Mouse (Mus musculus) liver, adult (tissue): ENCODE measurements at regions not wholly inside any gene's neighbourhood (a gene's known extent, or its start where the extent isn't known, plus 50 kb on each side); places are given as distances from the start of the nearest gene placed in this dataset.

ENCODE experiments used
- GATA4 ChIP-seq: IDR thresholded peaks from 2 replicates; pipeline ENCODE4 v1.6.1; 2014; ENCODE audit warnings: mild to moderate bottlenecking, low read length; ENCODE audit not compliant: insufficient replicate concordance

DNA sequence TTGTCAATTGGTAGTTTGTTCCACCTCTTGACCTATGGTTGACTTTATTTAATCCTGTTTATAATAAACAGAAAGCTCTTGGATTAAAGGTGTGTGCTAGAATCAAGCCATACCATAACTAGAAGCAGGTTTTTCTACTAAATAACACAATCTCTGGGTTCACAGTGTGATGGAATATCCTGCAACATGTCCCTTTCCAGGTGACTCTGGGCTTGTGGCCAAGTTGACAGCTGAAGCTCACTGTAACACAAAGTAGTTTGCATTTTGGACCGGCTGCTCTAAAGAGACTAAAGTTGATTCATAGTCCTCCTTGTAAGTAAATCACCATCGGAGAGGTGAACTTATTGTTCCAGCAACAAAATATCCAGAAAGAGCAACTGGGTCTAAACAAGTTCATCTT, 149.3 kb upstream of the Kctd3 start:
- TF ChIP-seq GATA4: no peak

GRCm38 (mm10) chr1:189154376-189154775, 146.7 kb upstream of the Kctd3 start:
- TF ChIP-seq GATA4: no peak

GRCm38 (mm10) chr1:189153150-189153549, 145.5 kb upstream of the Kctd3 start:
- no peak for TF ChIP-seq GATA4

DNA sequence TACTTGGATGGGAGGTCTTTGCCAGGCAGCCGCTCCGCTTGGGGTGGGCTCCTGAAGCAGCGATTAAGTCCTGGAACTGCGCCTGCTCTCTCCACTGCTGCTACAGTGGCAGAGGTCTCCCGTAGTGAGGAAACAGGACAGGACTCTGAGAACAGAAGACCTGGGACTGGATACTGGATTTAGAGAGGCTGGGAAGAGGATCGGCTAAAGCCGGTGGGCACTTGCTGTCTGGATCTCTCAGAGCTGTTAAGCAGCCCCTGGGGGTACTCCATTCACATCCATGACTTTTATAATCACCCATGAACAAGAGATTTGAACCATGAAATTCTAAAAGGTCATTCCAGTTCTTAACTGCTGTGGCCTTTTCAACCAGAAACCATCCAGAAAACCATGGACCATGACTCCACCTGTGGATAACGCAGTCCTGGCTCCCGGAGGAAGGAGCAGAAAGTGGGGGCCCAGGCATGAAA, 135.4 kb upstream of the Kctd3 start:
- no peak for TF ChIP-seq GATA4

- no peak for TF ChIP-seq GATA4
Observed at GRCm38 (mm10) chr1:189142551-189142950, 134.9 kb upstream of the Kctd3 start.

DNA sequence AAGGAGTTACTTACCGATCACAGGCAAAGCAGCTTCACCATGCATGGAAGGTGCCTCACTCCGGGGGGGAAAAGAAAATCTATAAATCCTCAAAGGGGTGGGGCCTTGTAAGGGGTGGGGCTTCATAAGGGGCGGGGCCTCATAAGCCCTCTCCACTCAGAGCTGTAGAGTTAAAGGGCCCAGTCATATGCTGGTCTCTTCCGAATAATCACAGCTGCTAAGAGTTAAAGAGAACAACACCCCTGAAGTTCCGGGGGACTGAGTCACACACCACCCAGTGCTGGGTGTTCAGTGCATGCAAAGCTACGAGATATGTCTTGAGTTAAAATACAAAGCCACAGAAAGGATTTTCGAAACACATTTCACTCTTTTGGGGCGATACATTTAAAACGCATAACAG, 134.1 kb upstream of the Kctd3 start:
- no peak for TF ChIP-seq GATA4

DNA sequence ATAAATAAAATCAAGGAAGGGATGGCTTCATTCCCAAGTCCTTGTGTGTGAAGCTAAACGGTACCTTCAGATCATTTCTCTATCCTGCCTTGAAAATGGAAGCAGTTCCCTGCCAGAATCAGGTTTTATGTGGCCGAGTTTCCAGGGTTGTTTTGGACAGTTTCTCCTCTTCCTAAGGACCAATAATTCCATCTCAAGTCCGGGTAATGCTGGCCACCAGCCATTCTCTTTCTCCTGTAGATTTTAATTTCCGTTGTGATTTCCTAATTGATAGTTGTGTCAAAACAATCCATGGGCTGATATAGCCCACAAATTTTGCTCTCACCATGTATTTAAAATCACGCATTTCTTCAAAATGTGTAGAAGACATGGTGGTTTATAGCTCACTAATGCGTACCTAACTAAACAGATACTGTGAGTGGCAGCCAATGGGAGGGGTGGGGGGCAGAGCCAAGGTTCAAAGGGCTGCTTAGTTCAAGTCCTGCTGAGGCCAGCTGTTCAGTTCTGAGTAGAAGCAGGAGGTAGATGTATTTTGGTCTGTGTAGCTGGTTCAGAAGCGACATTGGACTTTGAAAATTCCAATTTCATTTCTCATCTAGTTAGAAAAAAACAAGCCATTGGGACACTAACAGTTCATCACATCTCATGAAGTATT, 129.2 kb upstream of the Kctd3 start:
- no peak for TF ChIP-seq GATA4

DNA sequence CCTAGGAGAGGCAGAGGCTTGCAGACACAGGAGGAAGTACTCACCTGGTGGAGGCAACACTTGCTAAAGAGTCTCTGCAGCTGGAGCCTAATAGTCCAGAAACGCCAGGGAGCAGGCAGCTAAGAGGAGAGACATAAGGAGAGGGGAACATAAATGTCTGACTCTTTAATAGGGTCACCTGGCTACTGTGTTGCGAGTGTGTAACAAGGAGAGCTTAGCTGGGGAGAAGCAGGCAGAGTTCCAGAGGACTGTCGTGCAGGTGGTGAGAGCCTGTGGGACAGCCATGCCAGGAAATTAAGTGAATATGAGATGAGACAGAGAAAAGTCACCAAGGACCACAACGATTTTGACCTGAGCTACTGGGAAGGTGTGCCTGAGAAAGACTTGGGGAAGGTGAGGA, 128.2 kb upstream of the Kctd3 start:
- no peak for TF ChIP-seq GATA4

DNA sequence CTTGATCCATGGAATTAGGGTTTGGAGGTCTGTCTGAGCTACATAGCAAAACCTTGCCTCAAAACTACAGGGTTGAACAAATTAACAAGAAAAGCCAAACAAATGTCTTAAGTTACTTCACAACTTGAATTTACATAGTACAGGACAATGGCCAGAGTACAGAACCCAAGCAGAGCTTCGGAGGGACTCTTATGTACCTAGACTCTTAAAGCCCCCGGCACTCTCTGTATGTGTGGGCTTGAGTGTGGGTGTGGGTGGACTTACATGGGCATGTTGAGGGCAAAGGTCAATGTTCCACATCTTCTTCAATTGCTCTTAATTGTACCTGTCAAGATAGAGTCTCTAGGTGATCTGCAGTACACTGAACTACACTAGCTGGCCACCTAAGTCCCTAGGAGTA, 121.1 kb upstream of the Kctd3 start:
- TF ChIP-seq GATA4: no peak

DNA sequence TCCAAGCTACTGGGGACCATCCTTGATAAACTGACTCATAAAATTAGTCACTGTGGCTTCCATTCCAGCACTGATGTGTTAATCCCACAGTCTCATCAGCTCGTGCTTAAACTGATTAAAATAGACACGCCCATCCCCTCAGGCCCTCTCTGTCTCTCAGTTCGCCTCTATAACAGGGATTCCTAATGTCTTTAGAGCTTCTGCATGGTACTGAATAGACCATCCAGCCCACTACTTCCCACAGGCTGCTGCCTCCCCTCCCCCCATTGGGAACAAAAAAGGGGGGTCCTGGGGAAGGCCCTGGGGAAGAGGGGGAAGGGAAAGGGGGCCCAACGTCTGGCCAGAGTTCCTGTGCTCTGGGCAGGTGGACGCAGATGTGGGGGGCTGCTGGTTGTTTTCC, 119.7 kb upstream of the Kctd3 start:
- TF ChIP-seq GATA4: no peak

GRCm38 (mm10) chr1:189119941-189120735, 112.5 kb upstream of the Kctd3 start:
- no peak for TF ChIP-seq GATA4

DNA sequence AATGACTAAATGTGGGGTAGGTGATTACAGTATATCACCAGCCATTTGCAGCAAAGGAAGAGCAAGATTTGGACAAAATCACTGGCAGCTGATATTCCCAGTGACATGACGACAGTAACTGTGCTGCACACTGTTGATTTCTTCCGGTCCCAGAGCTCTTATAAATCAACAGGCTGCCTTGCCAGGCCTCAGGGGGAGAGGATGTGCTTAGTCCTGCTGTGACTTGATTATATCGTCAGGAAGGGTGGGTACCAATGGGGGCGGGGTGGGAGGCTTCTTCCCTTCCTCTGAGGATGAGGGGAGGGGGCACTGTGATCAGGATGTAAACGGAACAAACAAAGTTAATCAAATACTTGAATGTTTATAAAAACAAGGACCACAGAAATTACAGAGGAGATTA, 110.9 kb upstream of the Kctd3 start:
- TF ChIP-seq GATA4: peak; percentile 26; the same call in 1 of the 2 replicates

DNA sequence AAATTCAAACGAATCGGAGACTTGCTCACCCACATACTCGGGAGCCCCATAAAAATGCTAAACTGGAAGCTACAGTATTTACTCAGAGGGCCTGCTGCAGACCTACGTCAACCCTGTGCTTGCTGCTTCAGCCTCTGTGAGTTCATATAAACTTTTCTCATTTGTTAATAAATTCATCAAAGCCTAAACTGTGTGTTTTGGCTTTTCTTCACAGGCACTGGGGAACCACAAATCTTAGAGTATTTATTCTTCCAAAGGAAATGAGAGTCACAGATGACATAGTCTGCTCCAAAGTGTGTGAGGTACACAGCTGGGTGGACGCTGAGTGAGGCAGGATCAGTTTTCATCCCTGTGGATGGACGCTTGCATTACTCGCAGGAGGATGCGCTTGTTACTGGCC, 108.3 kb upstream of the Kctd3 start:
- no peak for TF ChIP-seq GATA4

DNA sequence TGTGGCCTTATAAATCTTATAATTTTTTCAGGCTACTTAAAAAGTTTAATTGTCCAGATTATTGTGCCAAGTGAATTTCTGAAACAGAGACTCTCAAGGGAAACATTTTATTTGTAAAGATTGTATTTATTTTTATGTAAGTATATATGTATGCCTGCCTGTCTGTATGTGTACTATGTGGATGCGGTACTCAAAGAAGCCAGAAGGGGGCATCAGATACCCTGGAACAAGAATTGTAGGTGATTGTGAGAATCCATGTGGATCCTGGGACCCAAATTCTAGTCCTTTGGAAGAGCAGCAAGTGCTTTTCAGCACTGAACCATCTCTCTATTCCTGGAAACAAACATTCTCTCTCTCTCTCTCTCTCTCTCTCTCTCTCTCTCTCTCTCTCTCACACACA, 107.6 kb upstream of the Kctd3 start:
- no peak for TF ChIP-seq GATA4

DNA sequence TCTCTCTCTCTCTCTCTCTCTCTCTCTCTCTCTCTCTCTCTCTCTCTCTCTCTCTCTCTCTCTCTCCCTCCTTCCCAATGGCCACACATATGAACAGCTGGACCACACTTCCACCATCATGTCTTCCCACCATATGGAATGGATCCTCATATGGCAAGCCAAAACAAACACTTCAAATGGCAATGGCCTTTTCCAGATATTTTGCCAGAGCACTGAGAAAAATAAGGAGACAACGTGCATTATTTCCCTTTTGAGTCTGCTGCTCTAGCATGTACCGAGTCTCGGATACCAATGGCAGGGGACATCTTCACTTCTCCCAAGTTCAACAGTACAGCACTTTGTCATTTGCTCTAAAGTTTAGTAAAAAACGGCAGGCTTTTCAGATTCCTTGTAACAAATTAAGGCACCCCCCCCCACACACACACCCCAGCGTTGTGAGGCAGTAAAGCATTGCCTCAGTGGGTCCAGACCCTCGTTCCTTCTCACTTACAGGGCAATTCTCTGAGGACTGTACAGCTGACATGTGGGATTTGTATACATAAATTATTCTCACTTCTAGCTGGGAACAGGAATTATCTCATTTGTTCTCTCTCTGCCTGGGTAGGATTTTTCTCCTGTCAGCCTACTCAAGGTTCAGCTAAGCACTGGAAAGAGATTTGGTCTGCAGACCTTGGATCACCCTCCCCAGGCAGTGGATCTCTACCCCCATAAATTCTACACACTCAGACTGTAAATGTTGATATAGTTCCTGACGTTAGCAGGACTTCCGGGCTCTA, 100.8 kb upstream of the Kctd3 start:
- TF ChIP-seq GATA4: no peak

DNA sequence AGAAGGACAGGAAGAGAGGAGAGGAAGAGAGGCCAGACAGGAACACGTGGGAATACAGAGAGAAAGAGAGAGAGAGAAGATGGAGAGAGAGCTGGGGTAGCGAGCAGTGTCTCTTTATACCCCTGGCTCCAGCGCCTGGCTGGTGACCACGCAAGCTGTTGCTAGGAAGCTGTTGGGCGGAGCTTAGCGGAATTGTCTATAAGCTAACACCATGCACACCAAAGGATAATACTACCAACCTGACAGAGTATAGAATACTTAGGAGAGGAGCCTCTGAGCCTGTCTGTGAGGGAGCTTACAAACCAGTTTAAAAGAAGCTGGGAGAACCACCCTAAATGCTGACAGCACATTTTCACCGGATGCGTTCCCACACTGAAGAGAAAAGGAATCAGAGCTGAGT, 100.2 kb upstream of the Kctd3 start:
- no peak for TF ChIP-seq GATA4
